Mouse (Mus musculus) lung, postnatal 0 days (tissue): ENCODE data around the gene Trim31.

ENCODE experiments used
- CTCF ChIP-seq: IDR thresholded peaks from 2 replicates; pipeline ENCODE4 v1.5.1; 2016; ENCODE audit warnings: antibody characterized with exemption, mild to moderate bottlenecking
- EP300 ChIP-seq: IDR thresholded peaks from 2 replicates; pipeline ENCODE4 v1.6.1; 2016; ENCODE audit warnings: antibody characterized with exemption, mild to moderate bottlenecking, control low read depth

- TF ChIP-seq CTCF (no peak), EP300 (no peak)
Measured at GRCm38 (mm10) chr17:36897065-36897464, 853 bp upstream of the Trim31 start.
